Mouse (Mus musculus) layer of hippocampus, adult 2 months (tissue): ENCODE measurements at regions not wholly inside any gene's neighbourhood (a gene's known extent, or its start where the extent isn't known, plus 50 kb on each side); places are given as distances from the start of the nearest gene placed in this dataset.

Experiments used
- DNase-seq, 2 experiments: peaks; one replicate each; pipeline ENCODE4 v3.0.0; 2022; ENCODE audit warnings: low spot score in 2 of 2
- H3K27ac ChIP-seq: fragments of 200-600 bp; 2 replicates; pipeline ENCODE4 v1.8.1; 2022
- H3K4me3 ChIP-seq: fragments of 200-600 bp; 2 replicates; pipeline ENCODE4 v1.8.1; 2022; ENCODE audit warnings: mild to moderate bottlenecking
- CTCF ChIP-seq: fragments of 200-600 bp; conservative IDR thresholded peaks from 2 replicates; pipeline ENCODE4 v1.8.1; 2022; ENCODE audit warnings: antibody characterized with exemption, mild to moderate bottlenecking, moderate library complexity

GRCm38 (mm10) chr11:64703776-64704175, 267.3 kb upstream of the F930015N05Rik start:
- peak in 1 of 2 experiments; percentile 8 for DNase-seq
- no peak for TF ChIP-seq CTCF
- Histone ChIP-seq H3K4me3 (no peak overlapping the region), H3K27ac (no peak overlapping the region)

- no peak for TF ChIP-seq CTCF
- Histone ChIP-seq H3K27ac (no peak overlapping the region), H3K4me3 (no peak overlapping the region)
- no peak for DNase-seq
Observed at GRCm38 (mm10) chr11:64711801-64712200, 267.0 kb upstream of the Elac2 start.

GRCm38 (mm10) chr11:64715182-64715581, 263.7 kb upstream of the Elac2 start:
- no peak for DNase-seq
- TF ChIP-seq CTCF, result no peak
- H3K27ac ChIP-seq, result no peak overlapping the region
- H3K4me3 ChIP-seq, result no peak overlapping the region

GRCm38 (mm10) chr11:64718316-64719085, 260.3 kb upstream of the Elac2 start:
- DNase-seq, result peak; percentile 78 to 85
- Histone ChIP-seq H3K4me3 (no peak overlapping the region), H3K27ac (no peak overlapping the region)
- peak; percentile 98 for TF ChIP-seq CTCF

DNA sequence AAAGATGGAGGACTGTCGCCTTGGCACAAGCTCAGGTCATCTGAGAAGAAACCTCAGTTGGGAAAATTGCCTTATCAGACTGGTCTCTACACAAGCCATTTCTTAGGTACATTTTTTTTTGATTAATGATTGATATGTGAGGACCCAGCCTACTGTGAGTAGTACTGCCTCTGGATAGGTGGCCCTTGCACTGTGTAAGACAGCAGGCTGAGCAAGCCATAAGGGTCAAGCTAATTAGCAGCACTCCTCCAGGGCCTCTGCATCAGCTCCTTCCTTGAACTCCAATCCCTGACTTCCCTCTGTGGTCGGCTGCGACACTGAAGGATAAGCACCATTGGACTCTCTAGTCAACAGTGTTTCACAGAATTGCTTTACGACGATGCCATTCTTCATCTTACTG, 252.6 kb upstream of the Elac2 start:
- DNase-seq, result no peak
- Histone ChIP-seq H3K27ac (no peak overlapping the region), H3K4me3 (no peak overlapping the region)
- no peak for TF ChIP-seq CTCF

GRCm38 (mm10) chr11:64727841-64728421, 250.9 kb upstream of the Elac2 start:
- H3K4me3 ChIP-seq, result no peak overlapping the region
- no peak for DNase-seq
- no peak overlapping the region for H3K27ac ChIP-seq
- TF ChIP-seq CTCF, result no peak

- Histone ChIP-seq H3K27ac (no peak overlapping the region), H3K4me3 (no peak overlapping the region)
- no peak for TF ChIP-seq CTCF
- no peak for DNase-seq
Observed at GRCm38 (mm10) chr11:64738948-64739347, 239.9 kb upstream of the Elac2 start.

- no peak for TF ChIP-seq CTCF
- peak in 1 of 2 experiments; percentile 9 for DNase-seq
- Histone ChIP-seq H3K27ac (no peak overlapping the region), H3K4me3 (no peak overlapping the region)
Observed at GRCm38 (mm10) chr11:64743753-64744152, 235.1 kb upstream of the Elac2 start.

DNA sequence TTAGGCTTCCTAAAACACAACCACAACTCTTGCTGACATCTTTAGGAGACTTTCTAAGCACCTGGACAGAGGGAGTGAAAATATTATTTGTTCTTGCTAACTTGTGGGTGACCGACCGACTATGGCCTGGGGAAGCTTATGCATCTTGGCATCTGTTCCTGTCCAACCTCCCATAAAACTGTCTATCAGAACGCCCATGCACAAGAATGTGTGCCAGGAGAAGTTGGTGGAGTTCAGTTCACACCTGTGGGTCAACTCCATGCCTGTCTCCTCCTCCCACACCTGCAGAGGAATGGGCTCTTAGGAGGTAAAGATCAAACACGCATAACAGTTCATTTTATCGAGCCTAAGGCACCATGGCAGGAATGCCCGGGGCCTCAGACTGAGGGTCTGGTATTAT, 232.7 kb upstream of the Elac2 start:
- H3K27ac ChIP-seq, result no peak overlapping the region
- TF ChIP-seq CTCF, result no peak
- no peak for DNase-seq
- H3K4me3 ChIP-seq, result no peak overlapping the region

- no peak overlapping the region for H3K4me3 ChIP-seq
- no peak for TF ChIP-seq CTCF
- H3K27ac ChIP-seq, result no peak overlapping the region
- no peak for DNase-seq
Observed at GRCm38 (mm10) chr11:64749976-64750375, 228.9 kb upstream of the Elac2 start.

- TF ChIP-seq CTCF, result peak; percentile 52
- Histone ChIP-seq H3K4me3 (no peak overlapping the region), H3K27ac (no peak overlapping the region)
- DNase-seq, result no peak
Observed at GRCm38 (mm10) chr11:64752299-64752698, 226.5 kb upstream of the Elac2 start.

- Histone ChIP-seq H3K4me3 (no peak overlapping the region; the same call in 1 of the 2 replicates), H3K27ac (no peak overlapping the region)
- TF ChIP-seq CTCF, result no peak
- no peak for DNase-seq
Observed at GRCm38 (mm10) chr11:64752816-64753215, 226.0 kb upstream of the Elac2 start.

- TF ChIP-seq CTCF, result no peak
- no peak overlapping the region for H3K27ac ChIP-seq
- DNase-seq, result no peak
- no peak overlapping the region for H3K4me3 ChIP-seq
Observed at GRCm38 (mm10) chr11:64754076-64754475, 224.8 kb upstream of the Elac2 start.

DNA sequence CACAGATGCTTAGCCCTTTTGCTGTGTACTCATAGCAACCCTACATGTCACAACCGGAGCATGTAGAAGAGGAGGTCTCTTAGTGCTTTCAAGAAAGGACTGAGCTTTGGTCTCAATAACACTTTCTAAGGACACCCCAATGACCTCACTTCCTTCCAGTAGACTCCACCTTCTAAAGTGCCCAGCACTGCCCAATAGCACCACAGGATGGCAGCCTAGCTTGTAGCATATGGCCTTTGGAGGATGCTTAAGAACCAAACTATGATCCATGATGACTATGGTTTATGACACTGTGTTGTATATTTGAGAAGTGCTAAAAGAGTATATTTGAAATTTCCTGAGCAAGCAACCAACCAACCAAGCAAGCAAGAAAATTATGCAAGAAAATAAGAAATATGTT, 223.3 kb upstream of the Elac2 start:
- DNase-seq, result no peak

More for the DNA sequence above, 223.3 kb upstream of the Elac2 start:
- no peak overlapping the region for H3K4me3 ChIP-seq
- TF ChIP-seq CTCF, result peak; percentile 32
- H3K27ac ChIP-seq, result no peak overlapping the region
